Mouse (Mus musculus): Measurements from ENCODE around the gene Megf8. TPM values are rescaled to one million over a fixed set of nuclear protein-coding genes. Genes with fewer than 3 reads are reported as not detected.

Gene Megf8
- polyA plus RNA-seq, 1 experiment from 2014 or later = 14.2 TPM

GRCm38 (mm10) chr7:25281734-25282601 is 35.0 kb upstream of the Megf8 start:
- ATAC-seq = peak; percentile 71
- WGBS = 0% methylated on average over 50 of the region's 108 CpGs
- Histone ChIP-seq H3K4me2 (peak overlapping the region; percentile 81), H3K4me3 (peak overlapping the region; percentile 76), H3K9ac (peak overlapping the region; percentile 89), H3K4me1 (peaks cover 64% of the 10 kb centered on the region), H3K9me3 (replicated peaks) (no peaks in the 10 kb centered on the region), H3K27me3 (no peaks in the 10 kb centered on the region), H3K27ac (peak overlapping the region; percentile 100), H3K36me3 (ENCODE audit: poor library complexity, severe bottlenecking) (peaks cover 23% of the 10 kb centered on the region)

- peaks cover 31% of the 10 kb centered on the region for H3K36me3 ChIP-seq (ENCODE audit: poor library complexity, severe bottlenecking)
- under 1% methylated on average over 34 of the region's 36 CpGs for WGBS
- H3K4me1 ChIP-seq = peaks cover 57% of the 10 kb centered on the region
- H3K9ac ChIP-seq = peak overlapping the region; percentile 89
- peak overlapping the region; percentile 81 for H3K4me2 ChIP-seq
- H3K4me3 ChIP-seq = peak overlapping the region; percentile 76
- H3K9me3 ChIP-seq (replicated peaks) = no peaks in the 10 kb centered on the region
- H3K27ac ChIP-seq = peak overlapping the region; percentile 100
- ATAC-seq = no peak
- no peaks in the 10 kb centered on the region for H3K27me3 ChIP-seq
Measured at GRCm38 (mm10) chr7:25282731-25283211, 34.2 kb upstream of the Megf8 start.

GRCm38 (mm10) chr7:25283637-25284036 is 33.3 kb upstream of the Megf8 start:
- Histone ChIP-seq H3K27ac (peak overlapping the region; percentile 100), H3K9me3 (replicated peaks) (no peaks in the 10 kb centered on the region), H3K4me1 (peaks cover 54% of the 10 kb centered on the region), H3K27me3 (no peaks in the 10 kb centered on the region), H3K36me3 (ENCODE audit: poor library complexity, severe bottlenecking) (peaks cover 39% of the 10 kb centered on the region), H3K4me3 (peak overlapping the region; percentile 76), H3K9ac (peak overlapping the region; percentile 89), H3K4me2 (peak overlapping the region; percentile 81)
- no peak for ATAC-seq
- 22% methylated on average over 5 of the region's 5 CpGs for WGBS

GRCm38 (mm10) chr7:25284171-25284570 is 32.8 kb upstream of the Megf8 start:
- H3K9ac ChIP-seq = peak overlapping the region; percentile 89
- H3K4me1 ChIP-seq = peaks cover 54% of the 10 kb centered on the region
- H3K9me3 ChIP-seq (replicated peaks) = no peaks in the 10 kb centered on the region
- ATAC-seq = no peak
- H3K4me2 ChIP-seq = peak overlapping the region; percentile 81
- WGBS = 72% methylated on average over 2 of the region's 2 CpGs
- H3K4me3 ChIP-seq = peak overlapping the region; percentile 76
- peak overlapping the region; percentile 100 for H3K27ac ChIP-seq
- no peaks in the 10 kb centered on the region for H3K27me3 ChIP-seq
- H3K36me3 ChIP-seq (ENCODE audit: poor library complexity, severe bottlenecking) = peaks cover 45% of the 10 kb centered on the region

GRCm38 (mm10) chr7:25284766-25285165 is 32.2 kb upstream of the Megf8 start:
- peak overlapping the region; percentile 76 for H3K4me3 ChIP-seq
- 63% methylated on average over 5 of the region's 5 CpGs for WGBS
- H3K9ac ChIP-seq = peak overlapping the region; percentile 89
- no peaks in the 10 kb centered on the region for H3K9me3 ChIP-seq (replicated peaks)
- no peak for ATAC-seq
- peak overlapping the region; percentile 27; the same call in 1 of the 2 replicates for H3K27ac ChIP-seq
- peaks cover 50% of the 10 kb centered on the region for H3K4me1 ChIP-seq
- H3K4me2 ChIP-seq = peak overlapping the region; percentile 81
- H3K27me3 ChIP-seq = no peaks in the 10 kb centered on the region
- H3K36me3 ChIP-seq (ENCODE audit: poor library complexity, severe bottlenecking) = peaks cover 51% of the 10 kb centered on the region

- Histone ChIP-seq H3K4me3 (no peak overlapping the region), H3K27ac (no peak overlapping the region; the same call in 1 of the 2 replicates), H3K27me3 (no peaks in the 10 kb centered on the region), H3K4me1 (peaks cover 43% of the 10 kb centered on the region), H3K4me2 (peak overlapping the region; percentile 81; the same call in 1 of the 2 replicates), H3K9me3 (replicated peaks) (no peaks in the 10 kb centered on the region), H3K9ac (no peak overlapping the region), H3K36me3 (ENCODE audit: poor library complexity, severe bottlenecking) (peaks cover 60% of the 10 kb centered on the region)
- no peak for ATAC-seq
- WGBS = 86% methylated on average over 20 of the region's 20 CpGs
Measured at GRCm38 (mm10) chr7:25285511-25286238, 31.3 kb upstream of the Megf8 start.

GRCm38 (mm10) chr7:25286989-25287388 is 30.0 kb upstream of the Megf8 start:
- no peaks in the 10 kb centered on the region for H3K27me3 ChIP-seq
- no peaks in the 10 kb centered on the region for H3K9me3 ChIP-seq (replicated peaks)
- H3K4me2 ChIP-seq = no peak overlapping the region
- H3K27ac ChIP-seq = no peak overlapping the region
- no peak overlapping the region for H3K9ac ChIP-seq
- no peak for ATAC-seq
- no peak overlapping the region; the same call in 1 of the 2 replicates for H3K4me3 ChIP-seq
- H3K36me3 ChIP-seq (ENCODE audit: poor library complexity, severe bottlenecking) = peaks cover 73% of the 10 kb centered on the region
- H3K4me1 ChIP-seq = peaks cover 46% of the 10 kb centered on the region
- 84% methylated on average over 8 of the region's 8 CpGs for WGBS

GRCm38 (mm10) chr7:25288011-25288410 is 29.0 kb upstream of the Megf8 start:
- peaks cover 51% of the 10 kb centered on the region for H3K4me1 ChIP-seq
- no peak overlapping the region for H3K27ac ChIP-seq
- no peak overlapping the region for H3K4me3 ChIP-seq
- H3K9ac ChIP-seq = no peak overlapping the region
- H3K4me2 ChIP-seq = no peak overlapping the region
- peaks cover 83% of the 10 kb centered on the region for H3K36me3 ChIP-seq (ENCODE audit: poor library complexity, severe bottlenecking)
- H3K27me3 ChIP-seq = no peaks in the 10 kb centered on the region
- no peaks in the 10 kb centered on the region for H3K9me3 ChIP-seq (replicated peaks)
- WGBS = 96% methylated on average over 12 of the region's 12 CpGs
- ATAC-seq = no peak

- no peaks in the 10 kb centered on the region for H3K9me3 ChIP-seq (replicated peaks)
- no peak for ATAC-seq
- no peak overlapping the region for H3K4me2 ChIP-seq
- H3K9ac ChIP-seq = no peak overlapping the region
- 92% methylated on average over 3 of the region's 3 CpGs for WGBS
- H3K27ac ChIP-seq = no peak overlapping the region
- no peak overlapping the region for H3K4me3 ChIP-seq
- no peaks in the 10 kb centered on the region for H3K27me3 ChIP-seq
- peaks cover 49% of the 10 kb centered on the region for H3K4me1 ChIP-seq
- H3K36me3 ChIP-seq (ENCODE audit: poor library complexity, severe bottlenecking) = peaks cover 90% of the 10 kb centered on the region
Measured at GRCm38 (mm10) chr7:25288721-25289120, 28.2 kb upstream of the Megf8 start.

- H3K27ac ChIP-seq = no peak overlapping the region
- peaks cover 100% of the 10 kb centered on the region for H3K36me3 ChIP-seq (ENCODE audit: poor library complexity, severe bottlenecking)
- 91% methylated on average over 3 of the region's 3 CpGs for WGBS
- no peak overlapping the region for H3K4me2 ChIP-seq
- H3K4me1 ChIP-seq = peaks cover 37% of the 10 kb centered on the region
- no peaks in the 10 kb centered on the region for H3K9me3 ChIP-seq (replicated peaks)
- no peak for ATAC-seq
- no peak overlapping the region for H3K9ac ChIP-seq
- H3K27me3 ChIP-seq = no peaks in the 10 kb centered on the region
- no peak overlapping the region for H3K4me3 ChIP-seq
Measured at GRCm38 (mm10) chr7:25289925-25290324, 27.0 kb upstream of the Megf8 start.

- ATAC-seq = no peak
- WGBS = 87% methylated on average over 1 of the region's 1 CpGs
- Histone ChIP-seq H3K9ac (no peak overlapping the region), H3K4me2 (no peak overlapping the region), H3K27me3 (no peaks in the 10 kb centered on the region), H3K27ac (peak overlapping the region; percentile 40; the same call in 1 of the 2 replicates), H3K36me3 (ENCODE audit: poor library complexity, severe bottlenecking) (peaks cover 100% of the 10 kb centered on the region), H3K4me1 (peaks cover 36% of the 10 kb centered on the region), H3K9me3 (replicated peaks) (no peaks in the 10 kb centered on the region), H3K4me3 (no peak overlapping the region)
Measured at GRCm38 (mm10) chr7:25290463-25290862, 26.5 kb upstream of the Megf8 start.

GRCm38 (mm10) chr7:25290911-25291310 is 26.1 kb upstream of the Megf8 start:
- H3K4me1 ChIP-seq = peaks cover 36% of the 10 kb centered on the region
- ATAC-seq = peak; percentile 25; the same call in 1 of the 2 replicates
- H3K9me3 ChIP-seq (replicated peaks) = no peaks in the 10 kb centered on the region
- H3K9ac ChIP-seq = no peak overlapping the region; the same call in 1 of the 2 replicates
- no peaks in the 10 kb centered on the region for H3K27me3 ChIP-seq
- peaks cover 100% of the 10 kb centered on the region for H3K36me3 ChIP-seq (ENCODE audit: poor library complexity, severe bottlenecking)
- no peak overlapping the region for H3K4me2 ChIP-seq
- H3K27ac ChIP-seq = peak overlapping the region; percentile 40; the same call in 1 of the 2 replicates
- H3K4me3 ChIP-seq = no peak overlapping the region
- WGBS = 68% methylated on average over 2 of the region's 2 CpGs
